Mouse (Mus musculus) cortical plate, adult 2 months (tissue): ENCODE measurements at regions not wholly inside any gene's neighbourhood (a gene's known extent, or its start where the extent isn't known, plus 50 kb on each side); places are given as distances from the start of the nearest gene placed in this dataset.

ENCODE experiments used
- H3K27ac ChIP-seq: fragments of 200-500 bp; 2 replicates; pipeline ENCODE4 v1.5.1; 2012; ENCODE audit warnings: low read length, control low read depth, inconsistent platforms; ENCODE audit not compliant: insufficient read depth
- H3K4me1 ChIP-seq: fragments of 200-500 bp; 2 replicates; pipeline ENCODE4 v1.6.1; 2011; ENCODE audit warnings: low read length; ENCODE audit not compliant: control insufficient read depth, insufficient read depth
- H3K4me3 ChIP-seq: fragments of 200-500 bp; 2 replicates; pipeline ENCODE4 v1.5.1; 2011; ENCODE audit warnings: mild to moderate bottlenecking, low read length, control low read depth; ENCODE audit not compliant: insufficient read depth
- CTCF ChIP-seq: fragments of 200-500 bp; IDR thresholded peaks from 2 replicates; pipeline ENCODE4 v1.5.1; 2011; ENCODE audit warnings: mild to moderate bottlenecking, control low read depth, low read length; ENCODE audit not compliant: insufficient read depth; ENCODE audit errors: extremely low read depth
- POLR2A ChIP-seq: fragments of 200-500 bp; IDR thresholded peaks from 2 replicates; pipeline ENCODE4 v1.6.1; 2011; ENCODE audit warnings: mild to moderate bottlenecking, low read length, control low read depth; ENCODE audit not compliant: insufficient read depth; ENCODE audit errors: extremely low read depth

- Histone ChIP-seq H3K4me3 (no peak overlapping the region), H3K27ac (no peak overlapping the region), H3K4me1 (no peaks in the 10 kb centered on the region)
- TF ChIP-seq POLR2A (no peak), CTCF (no peak)
Measured at GRCm38 (mm10) chr1:189584831-189585230, 103.1 kb downstream of the Cenpf start.

DNA sequence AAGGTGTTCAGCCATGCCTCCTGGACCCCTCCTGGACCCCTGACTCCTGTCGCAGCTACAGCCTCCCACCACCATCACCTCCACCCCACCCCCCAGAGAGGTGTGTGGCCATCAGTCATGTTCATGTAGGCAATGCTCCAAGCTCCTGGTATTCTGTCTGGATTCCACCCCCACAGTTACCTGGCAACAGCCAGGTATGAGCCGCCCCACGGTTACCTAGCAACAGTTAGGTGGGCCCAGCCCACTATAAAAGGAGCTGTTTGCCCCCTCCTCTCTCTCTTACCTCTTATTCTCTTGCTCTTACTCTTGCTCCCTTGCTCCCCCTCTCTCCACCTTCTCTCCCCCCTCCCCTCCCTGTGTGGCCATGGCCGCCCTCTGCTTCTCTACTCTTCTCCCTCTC is 106.5 kb downstream of the Cenpf start:
- TF ChIP-seq CTCF, result no peak
- no peak for TF ChIP-seq POLR2A
- no peak overlapping the region for H3K27ac ChIP-seq

DNA sequence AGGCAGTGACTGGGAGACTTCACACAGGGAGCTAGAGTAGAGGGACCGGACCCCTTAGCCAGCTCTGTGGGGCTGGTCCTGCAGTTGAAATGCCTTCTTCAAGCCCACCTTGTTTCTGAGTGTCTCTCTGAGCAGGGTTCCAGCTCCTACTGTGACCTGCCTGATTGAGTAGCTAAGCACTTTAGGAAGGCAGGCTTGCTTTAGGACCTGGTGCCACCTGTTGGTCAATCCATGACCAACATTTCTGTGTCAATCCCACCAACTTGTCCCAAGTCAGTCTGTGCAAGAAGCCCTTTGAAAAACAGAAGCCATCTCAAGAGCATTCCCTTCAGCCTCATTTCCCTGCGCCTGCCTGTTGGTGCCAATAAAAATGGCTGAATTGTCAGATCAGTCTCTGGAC is 108.5 kb downstream of the Cenpf start:
- Histone ChIP-seq H3K27ac (no peak overlapping the region), H3K4me1 (no peaks in the 10 kb centered on the region), H3K4me3 (no peak overlapping the region)
- no peak for TF ChIP-seq POLR2A
- TF ChIP-seq CTCF, result peak; percentile 83

More for the DNA sequence above, 106.5 kb downstream of the Cenpf start:
- no peak overlapping the region for H3K4me3 ChIP-seq
- no peaks in the 10 kb centered on the region for H3K4me1 ChIP-seq

DNA sequence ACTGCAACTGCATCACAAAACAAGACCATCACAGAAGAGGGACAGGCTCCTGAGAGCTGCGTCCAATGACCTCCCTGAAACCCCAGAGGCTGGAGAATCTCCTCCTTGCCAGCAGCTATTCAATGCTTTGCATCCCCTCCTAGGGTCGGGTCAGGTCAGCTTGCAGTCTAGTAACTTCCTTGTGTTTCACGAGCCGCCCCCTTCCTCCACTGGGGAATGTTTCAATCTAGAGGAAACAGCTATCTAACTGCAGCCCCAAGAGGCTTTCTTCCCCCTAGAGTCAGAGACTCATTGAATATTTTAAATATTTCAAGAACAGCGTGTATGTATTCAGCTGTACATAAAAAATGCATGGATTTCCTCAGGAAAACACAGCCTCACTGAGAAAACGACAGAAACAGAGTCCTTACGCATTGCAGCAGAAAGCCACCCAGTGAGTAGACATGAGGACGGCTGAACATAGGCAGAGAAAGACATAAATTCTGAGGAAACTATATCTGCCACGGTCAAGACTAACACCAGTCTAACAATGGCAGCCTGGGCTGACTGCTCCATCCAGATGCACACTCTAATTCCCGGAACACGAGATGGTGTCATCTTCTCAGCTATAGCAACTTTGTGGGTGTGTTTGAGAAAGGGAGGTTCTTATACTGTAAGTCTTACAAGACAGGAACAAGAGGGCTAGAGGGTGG is 111.4 kb downstream of the Cenpf start:
- Histone ChIP-seq H3K4me3 (no peak overlapping the region), H3K4me1 (no peaks in the 10 kb centered on the region), H3K27ac (no peak overlapping the region)
- TF ChIP-seq CTCF (no peak), POLR2A (no peak)

DNA sequence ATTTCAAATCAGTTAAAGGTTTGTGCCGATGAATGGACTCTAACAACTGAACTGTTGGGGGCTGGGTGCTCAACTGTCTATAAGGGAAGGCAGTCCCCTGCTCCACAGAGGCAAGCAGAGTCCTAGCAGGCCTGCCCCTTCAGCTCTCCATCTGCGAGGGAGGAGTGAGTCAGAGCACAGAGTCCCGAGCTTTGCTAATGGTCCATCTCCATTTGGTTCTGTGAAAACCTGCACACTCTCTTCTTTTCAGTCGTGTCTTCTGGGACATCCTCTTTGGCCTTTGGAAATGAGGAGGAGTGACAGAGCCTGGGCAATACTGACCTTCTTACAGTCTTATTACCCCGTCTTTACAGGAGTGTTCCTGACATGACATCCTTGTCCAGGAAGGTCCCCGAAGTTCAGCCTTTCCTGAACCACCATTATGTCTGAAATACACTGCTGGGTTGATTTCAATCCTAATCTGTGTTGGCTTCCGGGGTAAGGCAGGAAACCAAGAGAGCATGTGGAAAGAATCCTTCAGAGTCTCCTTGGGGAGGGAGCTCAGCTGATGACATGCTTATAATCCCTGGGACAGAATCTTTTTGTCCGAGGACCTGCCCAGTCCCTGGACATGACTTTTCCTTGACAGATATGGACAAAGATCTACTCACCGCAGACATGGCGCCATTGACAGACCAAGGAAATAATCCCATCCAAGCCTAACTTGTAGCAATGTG is 112.2 kb downstream of the Cenpf start:
- TF ChIP-seq POLR2A (no peak), CTCF (no peak)
- Histone ChIP-seq H3K4me1 (no peaks in the 10 kb centered on the region), H3K27ac (no peak overlapping the region), H3K4me3 (no peak overlapping the region)

DNA sequence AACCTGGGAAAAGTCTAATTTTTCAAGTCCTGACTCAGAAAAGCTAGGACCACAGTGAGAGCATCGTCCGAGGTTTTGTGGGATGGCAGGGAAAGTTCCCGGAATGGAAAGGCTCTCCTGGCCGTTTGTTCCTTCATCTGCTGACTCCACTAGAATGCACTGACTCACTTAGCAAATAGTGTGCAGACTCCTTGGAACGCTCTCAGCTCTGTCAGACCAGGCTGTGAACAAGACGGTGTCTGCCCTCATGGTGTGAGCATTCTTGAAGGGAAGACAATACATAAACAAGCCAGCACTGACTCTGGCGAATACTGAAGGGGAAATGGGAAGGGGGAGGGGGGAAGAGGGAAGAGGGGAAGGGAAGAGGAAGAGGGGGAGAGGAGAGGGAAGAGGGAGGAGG is 121.4 kb downstream of the Cenpf start:
- no peak for TF ChIP-seq POLR2A
- no peak for TF ChIP-seq CTCF
- Histone ChIP-seq H3K27ac (no peak overlapping the region), H3K4me1 (no peaks in the 10 kb centered on the region), H3K4me3 (no peak overlapping the region)

GRCm38 (mm10) chr1:189561831-189562230 is 126.1 kb downstream of the Cenpf start:
- no peak overlapping the region for H3K27ac ChIP-seq
- TF ChIP-seq CTCF (no peak), POLR2A (no peak)
- H3K4me1 ChIP-seq, result no peaks in the 10 kb centered on the region
- H3K4me3 ChIP-seq, result no peak overlapping the region

DNA sequence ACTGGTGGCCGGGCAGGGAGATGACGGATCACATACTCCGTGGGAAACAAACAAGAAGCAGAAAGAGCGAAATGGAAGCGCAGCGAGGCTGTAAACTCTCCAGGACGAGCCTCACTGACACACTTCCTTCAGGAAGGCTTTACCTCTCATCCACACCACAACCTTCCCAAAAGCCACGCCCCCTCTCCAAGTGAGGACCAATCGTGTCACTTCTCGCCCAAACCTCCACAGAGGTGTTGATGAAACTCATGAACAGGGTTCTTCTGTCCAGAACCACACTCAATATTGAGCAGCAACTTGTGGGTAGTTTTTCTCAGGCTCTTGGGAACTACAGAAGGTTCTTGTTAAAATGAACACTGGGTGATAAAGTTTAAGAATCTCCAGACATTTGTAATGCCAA is 127.3 kb downstream of the Cenpf start:
- Histone ChIP-seq H3K4me3 (no peak overlapping the region), H3K4me1 (no peaks in the 10 kb centered on the region), H3K27ac (no peak overlapping the region)
- TF ChIP-seq POLR2A (no peak), CTCF (no peak)

GRCm38 (mm10) chr1:189550851-189551250 is 137.0 kb downstream of the Cenpf start:
- Histone ChIP-seq H3K4me1 (no peaks in the 10 kb centered on the region), H3K4me3 (no peak overlapping the region), H3K27ac (no peak overlapping the region)
- TF ChIP-seq CTCF, result no peak
- TF ChIP-seq POLR2A, result no peak

GRCm38 (mm10) chr1:189532834-189533233 is 130.8 kb upstream of the Kcnk2 start:
- Histone ChIP-seq H3K4me3 (no peak overlapping the region), H3K27ac (no peak overlapping the region), H3K4me1 (peaks cover 3% of the 10 kb centered on the region; the same call in 1 of the 2 replicates)
- TF ChIP-seq POLR2A, result no peak
- TF ChIP-seq CTCF, result no peak
